Mouse (Mus musculus) kidney, adult 2 months (tissue): ENCODE results near the gene Atp13a2.

ENCODE experiments used
- CTCF ChIP-seq: fragments of 200-500 bp; conservative IDR thresholded peaks from 2 replicates; pipeline ENCODE4 v1.5.1; 2011; ENCODE audit warnings: low read depth, mild to moderate bottlenecking, control low read depth, low read length, moderate library complexity, mixed read lengths; ENCODE audit not compliant: insufficient read depth, insufficient read length
- POLR2A ChIP-seq: fragments of 200-500 bp; IDR thresholded peaks from one replicate; pipeline ENCODE4 v1.6.1; 2011; ENCODE audit warnings: low read depth, low read length, control low read depth

- TF ChIP-seq CTCF (no peak), POLR2A (no peak)
These were observed 25.1 kb downstream of the Atp13a2 start for GRCm38 (mm10) chr4:141011556-141012328.
